Mouse (Mus musculus): Measurements from ENCODE around the gene Gls2.

DNA sequence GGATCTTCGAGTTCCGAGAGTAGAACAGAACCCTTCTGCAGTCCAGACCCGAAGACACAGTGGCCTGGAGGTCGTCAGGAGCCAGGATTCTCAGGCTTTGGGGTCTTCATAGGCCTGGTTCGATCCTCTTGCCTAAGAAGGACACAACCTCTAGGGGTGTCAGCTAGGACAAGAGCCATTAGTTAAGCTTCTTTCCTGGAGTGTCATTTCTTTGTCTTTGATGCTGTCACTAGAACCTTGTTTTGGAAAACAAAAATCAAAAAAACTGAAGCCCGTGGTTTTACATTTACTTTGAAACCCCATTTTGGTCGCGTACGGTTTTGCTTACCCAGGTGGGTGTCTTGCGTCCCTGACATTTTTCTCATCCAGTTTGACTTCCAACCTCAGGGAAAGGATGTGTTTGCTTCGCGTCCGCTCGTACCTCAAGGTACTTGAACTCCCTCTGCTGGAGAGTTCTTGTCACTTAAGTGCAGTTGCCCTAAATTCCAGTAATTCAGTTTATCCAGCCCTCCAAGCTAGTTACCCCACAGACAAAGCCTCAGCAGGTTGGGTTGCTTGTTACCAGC lies 38.2 kb downstream of the Gls2 start:
- TF ChIP-seq EP300 (IDR thresholded peaks at IDR 0.05; ENCODE audit: insufficient read depth, low read depth, low read length): no peak
- TF ChIP-seq POLR2A (IDR thresholded peaks at IDR 0.05; ENCODE audit: insufficient read depth, low read length): no peak

All from ES-Bruce4 (cell line).